Mouse (Mus musculus): Measurements from ENCODE around the gene Gm3685. TPM values are rescaled to one million over a fixed set of nuclear protein-coding genes. Genes with fewer than 3 reads are reported as not detected.
"Not testable (repeated sequence)": the region's sequence is repeated elsewhere in the genome, so short reads cannot be mapped to it uniquely, and the experiment has no call there.

The Gm3685 gene
- not detected in 2 replicates for polyA plus RNA-seq (2012; rRNA removed)

- DNase-seq (ENCODE audit: low read depth) = not testable (repeated sequence)
Measured at GRCm38 (mm10) chr14:7044870-7045269, at the start of gene Gm3685. Gm3685 (minus strand) TSS chr14:7044970.

- DNase-seq (ENCODE audit: low read depth) = not testable (repeated sequence)
Measured at GRCm38 (mm10) chr14:7026781-7027749, 17.7 kb downstream of the Gm3685 start, which contains the start of gene Gm10406. Gm10406 (minus strand) TSS chr14:7027449.

DNA sequence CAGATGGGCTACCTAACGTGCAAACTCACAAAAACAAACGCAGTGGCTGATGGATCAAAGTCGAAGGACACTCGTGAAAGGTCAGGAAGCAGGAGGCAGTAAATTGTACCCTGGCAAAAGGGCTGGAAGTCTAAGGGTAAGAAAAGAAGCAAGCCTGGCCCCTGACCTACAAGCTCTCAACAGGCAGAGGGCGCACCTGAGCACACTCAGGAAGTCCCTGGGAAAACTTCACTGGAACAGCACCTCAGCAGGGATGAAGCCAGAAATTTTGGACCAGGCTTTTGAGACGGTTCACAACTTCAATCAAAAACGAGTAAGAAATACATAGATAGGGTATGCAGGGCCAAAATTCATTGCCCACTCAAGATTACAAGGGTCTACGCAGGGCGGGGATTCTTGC, 18.5 kb downstream of the Gm3685 start:
- DNase-seq (ENCODE audit: low read depth) = not testable (repeated sequence)

Other genes with a start within 250 kb of the Gm3685 start
- not detected in 2 replicates for gene Gm3642, start 204.7 kb downstream of the Gm3685 start, polyA plus RNA-seq (2012; rRNA removed)
- 0.23 and 0.26 TPM in 2 replicates for gene Gm3667, start 155.0 kb downstream of the Gm3685 start, polyA plus RNA-seq (2012; rRNA removed)
- gene Gm6356, start 71.2 kb downstream of the Gm3685 start, polyA plus RNA-seq (2012; rRNA removed) = not detected in 2 replicates
- 0.71 and 1.7 TPM in 2 replicates for gene Gm10406, start 17.5 kb downstream of the Gm3685 start, polyA plus RNA-seq (2012; rRNA removed)
- gene Gm3696, start 55.7 kb upstream of the Gm3685 start, polyA plus RNA-seq (2012; rRNA removed) = 0.80 and 1.5 TPM in 2 replicates
- gene Gm6676, start 80.4 kb upstream of the Gm3685 start, polyA plus RNA-seq (2012; rRNA removed) = not detected in 2 replicates
- 0.75 and 0.77 TPM in 2 replicates for gene Gm3512, start 129.6 kb upstream of the Gm3685 start, polyA plus RNA-seq (2012; rRNA removed)
- not detected in 2 replicates for gene Gm16434, start 149.6 kb upstream of the Gm3685 start, polyA plus RNA-seq (2012; rRNA removed)
- not detected in 2 replicates for gene Gm3727, start 219.7 kb upstream of the Gm3685 start, polyA plus RNA-seq (2012; rRNA removed)